Mouse (Mus musculus) lung, embryonic 15.5 days (tissue): ENCODE measurements around the gene Ampd3. TPM values are rescaled to one million over a fixed set of nuclear protein-coding genes. Genes with fewer than 3 reads are reported as not detected.
A peak's percentile ranks its signal among the peaks of the same experiment; 100 is the strongest.

Experiments
- ATAC-seq: fragments of 200-750 bp; cut with Nextera tagmentation; 2 replicates; pipeline ENCODE4 v1.8.0; 2017; ENCODE audit warnings: moderate number of reproducible peaks, borderline replicate concordance; ENCODE audit not compliant: low FRiP score, low TSS enrichment; ENCODE audit errors: extremely low read depth
- H3K27ac ChIP-seq: fragments of 300-500 bp; sonication (generic); 2 replicates; pipeline ENCODE4 v1.5.1; 2015; ENCODE audit warnings: moderate library complexity, mild to moderate bottlenecking, inconsistent platforms
- H3K27me3 ChIP-seq: fragments of 300-500 bp; sonication (generic); 2 replicates; pipeline ENCODE4 v1.6.1; 2015; ENCODE audit warnings: inconsistent platforms
- H3K36me3 ChIP-seq: fragments of 300-500 bp; sonication (generic); 2 replicates; pipeline ENCODE4 v1.6.1; 2015; ENCODE audit warnings: inconsistent platforms
- H3K4me1 ChIP-seq: fragments of 300-500 bp; sonication (generic); 2 replicates; pipeline ENCODE4 v1.6.1; 2015; ENCODE audit warnings: inconsistent platforms
- H3K4me2 ChIP-seq: fragments of 300-500 bp; sonication (generic); 2 replicates; pipeline ENCODE4 v1.6.1; 2015; ENCODE audit warnings: inconsistent platforms, mild to moderate bottlenecking, moderate library complexity
- H3K4me3 ChIP-seq: fragments of 300-500 bp; sonication (generic); 2 replicates; pipeline ENCODE4 v1.5.1; 2015; ENCODE audit warnings: mild to moderate bottlenecking, inconsistent platforms
- H3K9ac ChIP-seq: fragments of 300-500 bp; sonication (generic); 2 replicates; pipeline ENCODE4 v1.6.1; 2015; ENCODE audit warnings: inconsistent platforms
- H3K9me3 ChIP-seq: fragments of 300-500 bp; sonication (generic); 2 replicates; pipeline ENCODE4 v1.6.1; 2016; ENCODE audit warnings: inconsistent platforms
- WGBS: fragments of 180-500 bp; shearing (Covaris S2); methylation state at CpG from one replicate; pipeline ENCODE4 v1.1.7; 2015; 5-methylcytosine and 5-hydroxymethylcytosine counted together
- microRNA-seq: library from miRNA; unstranded; fragments of <30 nt; microRNA quantifications from one replicate; pipeline ENCODE4, GENCODE M21; 2016
- polyA plus RNA-seq: library from polyadenylated mRNA; unstranded; fragments of >200 nt; fragmentation: Nextera tagmentation; extraction: Ambion mirVana; gene quantifications from 2 replicates; pipeline ENCODE4 v1.2.1, GENCODE M21; 2015

Ampd3 gene
- polyA plus RNA-seq, 1 experiment from 2014 or later: 2.1 TPM

GRCm38 (mm10) chr7:110851541-110852203 is 83.7 kb downstream of the Ampd3 start:
- Histone ChIP-seq H3K4me1 (peaks cover 28% of the 10 kb centered on the region), H3K27me3 (no peaks in the 10 kb centered on the region), H3K4me2 (no peak overlapping the region), H3K36me3 (no peaks in the 10 kb centered on the region), H3K9me3 (no peaks in the 10 kb centered on the region), H3K4me3 (no peak overlapping the region), H3K27ac (no peak overlapping the region), H3K9ac (no peak overlapping the region)
- ATAC-seq: no peak
- WGBS: 55% methylated on average over 7 of the region's 7 CpGs

GRCm38 (mm10) chr7:110853611-110854010 is 85.6 kb downstream of the Ampd3 start:
- H3K9ac ChIP-seq: no peak overlapping the region
- H3K4me2 ChIP-seq: no peak overlapping the region
- H3K27ac ChIP-seq: no peak overlapping the region
- H3K27me3 ChIP-seq: no peaks in the 10 kb centered on the region
- no peaks in the 10 kb centered on the region for H3K9me3 ChIP-seq
- H3K4me1 ChIP-seq: peaks cover 28% of the 10 kb centered on the region
- H3K36me3 ChIP-seq: no peaks in the 10 kb centered on the region
- WGBS: 36% methylated on average over 10 of the region's 10 CpGs
- ATAC-seq: no peak
- H3K4me3 ChIP-seq: no peak overlapping the region

- ATAC-seq: no peak
- H3K36me3 ChIP-seq: no peaks in the 10 kb centered on the region
- H3K4me2 ChIP-seq: no peak overlapping the region
- no peak overlapping the region for H3K9ac ChIP-seq
- H3K27ac ChIP-seq: no peak overlapping the region
- H3K4me3 ChIP-seq: no peak overlapping the region
- H3K27me3 ChIP-seq: no peaks in the 10 kb centered on the region
- H3K9me3 ChIP-seq: no peaks in the 10 kb centered on the region
- 50% methylated on average over 3 of the region's 3 CpGs for WGBS
- peaks cover 33% of the 10 kb centered on the region for H3K4me1 ChIP-seq
These were observed 86.5 kb downstream of the Ampd3 start for GRCm38 (mm10) chr7:110854519-110854918.

GRCm38 (mm10) chr7:110854927-110855546 is 87.0 kb downstream of the Ampd3 start:
- Histone ChIP-seq H3K9ac (no peak overlapping the region), H3K27ac (no peak overlapping the region), H3K4me3 (no peak overlapping the region), H3K27me3 (no peaks in the 10 kb centered on the region), H3K4me2 (no peak overlapping the region), H3K9me3 (no peaks in the 10 kb centered on the region), H3K36me3 (no peaks in the 10 kb centered on the region), H3K4me1 (peaks cover 38% of the 10 kb centered on the region)
- 46% methylated on average over 8 of the region's 8 CpGs for WGBS
- no peak for ATAC-seq

GRCm38 (mm10) chr7:110855604-110856003 is 87.6 kb downstream of the Ampd3 start:
- Histone ChIP-seq H3K4me1 (peaks cover 41% of the 10 kb centered on the region), H3K4me3 (no peak overlapping the region), H3K36me3 (no peaks in the 10 kb centered on the region), H3K27me3 (no peaks in the 10 kb centered on the region), H3K9me3 (no peaks in the 10 kb centered on the region), H3K4me2 (no peak overlapping the region), H3K9ac (no peak overlapping the region), H3K27ac (no peak overlapping the region)
- WGBS: 64% methylated on average over 1 of the region's 1 CpGs
- ATAC-seq: no peak

GRCm38 (mm10) chr7:110860129-110860528 is 92.1 kb downstream of the Ampd3 start:
- H3K27me3 ChIP-seq: no peaks in the 10 kb centered on the region
- H3K9me3 ChIP-seq: no peaks in the 10 kb centered on the region
- peak; percentile 49; the same call in 1 of the 2 replicates for ATAC-seq
- peaks cover 29% of the 10 kb centered on the region for H3K4me1 ChIP-seq
- no peaks in the 10 kb centered on the region for H3K36me3 ChIP-seq
- H3K9ac ChIP-seq: no peak overlapping the region; the same call in 1 of the 2 replicates
- no peak overlapping the region for H3K4me3 ChIP-seq
- WGBS: 27% methylated on average over 5 of the region's 5 CpGs
- H3K4me2 ChIP-seq: peak overlapping the region; percentile 6
- peak overlapping the region; percentile 74 for H3K27ac ChIP-seq

Small RNAs within 50 kb of the gene (microRNA-seq; reads per million reads assigned to microRNA genes)
- not detected for gene Gm47282

Other genes starting within 250 kb of the Ampd3 start
- gene Sbf2, start 153.3 kb upstream of the Ampd3 start, polyA plus RNA-seq: 37.4 and 39.1 TPM in 2 replicates
- gene Adm, start 140.5 kb upstream of the Ampd3 start, polyA plus RNA-seq: 6.4 and 6.7 TPM in 2 replicates
- 34.1 and 38.8 TPM in 2 replicates for gene Rnf141, start 76.3 kb downstream of the Ampd3 start, polyA plus RNA-seq
- 48.2 and 55.6 TPM in 2 replicates for gene Lyve1, start 95.0 kb downstream of the Ampd3 start, polyA plus RNA-seq
- 9.1 and 10.0 TPM in 2 replicates for gene Mrvi1, start 214.3 kb downstream of the Ampd3 start, polyA plus RNA-seq